Mouse (Mus musculus) c-Kit-positive CD71-positive TER-119-positive erythroid progenitor cells, embryonic 14.5 days (primary cell): ENCODE data around the gene Gucy1b1.

Experiments used
- DNase-seq: peaks from one replicate; pipeline ENCODE4 v3.0.0-alpha.2; 2013; ENCODE audit warnings: low spot score

The Gucy1b1 gene

GRCm38 (mm10) chr3:82030008-82030748 is 44.3 kb downstream of the Gucy1b1 start:
- no peak for DNase-seq

DNA sequence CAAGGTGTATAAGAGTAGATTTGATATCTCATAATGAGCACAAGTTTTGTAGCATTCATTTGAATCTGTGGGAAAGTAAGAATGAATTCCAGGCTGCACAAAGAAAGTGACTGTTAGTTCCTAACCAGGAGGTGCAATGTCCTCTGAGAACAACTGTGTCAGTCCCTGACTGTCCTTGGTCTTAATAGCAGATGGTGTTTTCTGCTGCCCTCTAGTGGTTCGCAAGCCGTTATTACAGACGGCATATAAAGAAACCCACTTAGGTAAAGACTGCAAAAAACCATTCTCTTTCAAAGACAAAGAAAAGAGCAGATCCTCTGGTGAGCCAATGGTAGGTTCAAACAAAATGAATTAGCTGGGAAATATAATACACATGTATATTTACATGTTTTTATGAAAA is 45.3 kb downstream of the Gucy1b1 start:
- no peak for DNase-seq

DNA sequence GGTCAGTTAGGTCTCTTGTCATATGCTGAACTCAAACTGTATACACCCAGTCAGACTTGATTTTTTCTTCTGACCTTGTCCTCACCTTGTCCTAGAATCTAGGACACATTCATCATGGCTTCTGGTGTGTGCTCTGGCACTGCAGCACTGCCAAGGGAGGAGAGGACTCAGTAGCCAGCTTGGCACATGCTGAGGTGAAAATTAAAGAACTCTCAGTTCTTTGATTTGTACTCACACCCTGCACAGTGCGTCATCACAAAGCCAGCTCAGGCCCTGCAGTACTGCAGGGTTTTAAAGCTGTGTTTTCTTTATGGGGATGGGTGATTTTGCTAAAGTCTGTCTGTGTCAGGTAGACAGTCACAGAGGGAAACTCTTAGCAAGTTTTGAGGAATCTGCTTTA is 47.2 kb downstream of the Gucy1b1 start:
- no peak for DNase-seq

- no peak for DNase-seq
Measured at GRCm38 (mm10) chr3:82023065-82023464, 51.4 kb downstream of the Gucy1b1 start.

- DNase-seq, result no peak
Measured at GRCm38 (mm10) chr3:82022421-82022920, 52.0 kb downstream of the Gucy1b1 start.

DNA sequence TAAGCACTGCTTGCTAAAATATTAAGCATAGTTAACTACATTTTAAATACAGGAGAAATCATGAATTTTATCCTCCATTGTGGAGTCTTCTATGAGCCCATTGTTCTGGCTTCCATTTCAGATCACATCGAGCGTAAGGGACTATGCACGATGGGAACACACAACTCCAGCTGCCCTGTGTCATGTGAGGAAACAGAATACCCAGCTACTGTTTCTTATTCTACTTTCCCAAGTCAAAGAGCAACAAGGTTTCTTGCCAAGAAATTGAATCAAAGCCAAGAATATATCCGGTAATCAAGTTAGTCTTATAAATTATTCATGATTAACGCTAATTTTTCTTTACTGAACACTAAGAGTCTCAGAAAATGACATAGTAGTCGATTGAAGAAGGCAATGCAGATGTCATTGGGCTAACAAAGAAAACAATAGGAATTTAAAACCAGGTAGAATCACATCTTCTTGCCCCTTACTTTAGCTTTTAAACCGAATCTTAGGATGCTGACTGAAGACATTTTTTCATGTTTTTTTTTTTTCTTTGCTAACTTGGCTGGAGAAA is 60.3 kb downstream of the Gucy1b1 start:
- DNase-seq, result no peak

- no peak for DNase-seq
Measured at GRCm38 (mm10) chr3:82007002-82007401, 67.5 kb downstream of the Gucy1b1 start.

GRCm38 (mm10) chr3:81995988-81996387 is 78.5 kb downstream of the Gucy1b1 start:
- peak; percentile 24 for DNase-seq

DNA sequence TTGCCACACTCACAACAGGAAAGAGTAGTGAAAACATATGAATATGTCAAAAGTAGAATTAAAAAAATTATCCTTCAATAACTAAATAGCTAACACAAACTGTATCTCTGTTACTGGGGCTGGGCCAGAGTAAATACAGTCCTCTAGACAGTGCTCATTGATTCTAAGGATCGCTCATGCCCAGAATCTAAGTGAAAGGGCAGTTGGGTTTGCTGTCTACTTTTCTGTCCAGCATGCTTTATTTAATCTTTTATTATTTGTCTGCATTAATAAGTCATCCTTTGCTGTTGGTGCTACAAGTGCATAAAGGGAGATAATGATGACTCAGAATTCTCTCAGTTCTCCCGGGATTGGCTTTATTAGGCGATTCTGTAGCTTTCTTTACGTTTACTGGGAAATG is 79.1 kb downstream of the Gucy1b1 start:
- no peak for DNase-seq

DNA sequence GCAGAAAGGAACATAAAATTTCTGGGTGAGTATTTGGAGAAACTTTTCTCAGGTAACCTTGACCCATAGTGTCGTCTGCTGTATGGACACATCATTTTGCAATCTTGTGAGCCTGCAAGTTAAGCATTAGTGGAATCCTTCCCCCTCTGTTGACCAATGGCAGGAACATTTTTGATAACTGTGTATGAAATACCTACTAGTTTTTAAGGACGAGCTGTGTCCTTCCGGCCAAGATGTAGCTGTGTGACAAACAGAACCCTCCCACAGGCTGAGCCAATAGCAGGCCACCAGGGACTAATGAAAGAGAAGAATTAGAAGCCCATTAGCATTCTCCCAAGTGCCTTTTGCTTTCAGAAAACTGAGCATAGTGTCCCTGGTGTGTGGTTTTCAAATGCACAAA is 84.0 kb downstream of the Gucy1b1 start:
- no peak for DNase-seq

- no peak for DNase-seq
Measured at GRCm38 (mm10) chr3:81989692-81990141, 84.8 kb downstream of the Gucy1b1 start.

- DNase-seq, result no peak
Measured at GRCm38 (mm10) chr3:81987628-81988027, 86.9 kb downstream of the Gucy1b1 start.

- DNase-seq, result no peak
Measured at GRCm38 (mm10) chr3:81986103-81986502, 88.4 kb downstream of the Gucy1b1 start.

DNA sequence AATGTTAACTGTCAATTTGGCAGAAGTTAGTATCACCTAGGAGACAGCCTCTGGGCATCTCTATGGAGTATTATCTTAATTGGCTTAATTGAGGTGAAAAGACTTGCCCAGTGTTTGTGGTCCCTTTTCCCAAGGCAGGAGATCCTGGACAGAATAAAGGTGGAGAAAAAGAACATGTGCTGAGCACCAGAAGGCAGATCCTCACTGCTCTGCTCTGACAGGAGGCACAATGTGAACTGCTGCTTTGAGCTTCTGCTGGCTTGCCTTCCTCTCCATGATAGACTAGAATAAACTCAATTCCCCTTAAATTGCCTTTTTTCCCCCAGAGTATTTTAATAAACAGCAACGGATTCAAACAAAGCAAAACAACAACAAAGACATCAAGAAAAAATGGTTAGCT is 89.4 kb downstream of the Gucy1b1 start:
- DNase-seq, result no peak

GRCm38 (mm10) chr3:81983120-81983895 is 91.2 kb downstream of the Gucy1b1 start:
- DNase-seq, result no peak
